Mouse (Mus musculus) monocyte, adult 5-6 weeks (primary cell): Measurements from ENCODE around the gene Grip1. TPM values are rescaled to one million over a fixed set of nuclear protein-coding genes. Genes with fewer than 3 reads are reported as not detected.

Source experiments
- ATAC-seq: fragments of 153-309, 156-312 bp; replicated peaks from 2 replicates; pipeline ENCODE4 v1.8.0; 2017; ENCODE audit warnings: mild to moderate bottlenecking; ENCODE audit not compliant: low TSS enrichment, insufficient number of reproducible peaks, severe bottlenecking, poor library complexity, low FRiP score
- total RNA-seq: library from RNA; stranded (forward); fragments of 200-1000, 200-491, 200-594 nt; gene quantifications from 3 replicates; pipeline ENCODE4 v1.2.3, GENCODE M21; 2017

Gene Grip1
- total RNA-seq, 1 experiment from 2014 or later, result not detected

DNA sequence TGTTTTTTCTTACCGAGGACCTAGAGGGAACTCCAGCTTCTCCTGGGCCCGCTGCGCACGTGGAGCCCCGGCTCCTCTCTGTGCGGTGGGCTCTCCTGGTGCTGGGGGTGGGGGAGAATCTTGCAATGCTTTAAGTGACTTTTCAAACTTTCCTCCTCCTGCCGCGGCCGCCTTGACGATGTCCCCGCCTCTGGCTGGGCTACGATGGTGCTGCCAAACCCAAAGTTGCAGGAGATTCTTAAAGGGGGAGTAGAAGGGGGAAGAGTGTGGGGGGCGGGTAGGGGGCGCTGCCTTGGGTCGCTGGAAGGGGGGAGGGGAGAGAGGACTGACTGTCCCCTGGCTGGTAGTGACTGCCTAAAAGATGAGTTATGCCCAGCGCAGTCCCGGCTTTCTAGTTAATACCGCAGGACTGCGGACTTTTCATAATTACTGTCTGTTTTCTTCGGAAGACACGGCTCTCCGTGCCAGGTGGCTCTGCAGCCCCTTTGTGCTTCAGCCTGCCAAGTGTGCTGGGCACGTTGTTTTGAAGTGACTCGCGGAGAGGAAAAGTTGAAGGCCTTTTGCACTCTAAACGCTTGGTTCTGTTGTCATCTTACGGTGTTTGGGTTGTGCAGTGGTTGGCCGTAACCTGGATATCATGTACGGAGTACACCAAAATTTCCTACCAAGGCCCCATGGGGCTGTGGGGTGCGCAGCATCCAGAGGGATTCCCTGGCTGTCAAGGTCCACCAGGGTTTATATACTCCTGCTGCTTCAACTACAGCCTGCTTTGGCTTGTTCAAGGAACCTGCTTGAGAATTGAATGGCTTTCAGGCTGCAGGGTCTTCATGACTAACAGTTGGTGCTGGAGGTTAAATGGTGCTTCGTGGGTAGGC is 1.3 kb downstream of the Grip1 start:
- ATAC-seq, result no peak

DNA sequence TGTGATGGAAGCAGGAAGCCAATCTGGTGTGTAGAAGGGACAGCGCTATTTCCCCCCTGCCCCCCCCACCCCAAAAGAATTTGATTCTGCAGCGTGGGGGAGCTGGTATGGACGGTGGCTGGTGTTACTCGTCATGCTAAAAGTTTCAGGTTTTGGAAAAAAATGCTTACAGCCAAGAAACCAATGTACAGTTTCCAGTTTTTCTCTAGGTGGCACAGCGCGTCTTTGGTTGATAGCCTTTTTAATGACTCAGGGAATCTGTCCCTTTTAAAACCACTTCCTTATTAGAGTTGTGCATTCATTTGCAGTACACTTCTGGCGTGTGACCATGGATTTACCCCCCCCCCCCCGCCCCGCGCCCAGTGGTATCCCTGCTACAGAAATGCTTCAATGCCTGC is 1.9 kb downstream of the Grip1 start:
- ATAC-seq, result no peak

DNA sequence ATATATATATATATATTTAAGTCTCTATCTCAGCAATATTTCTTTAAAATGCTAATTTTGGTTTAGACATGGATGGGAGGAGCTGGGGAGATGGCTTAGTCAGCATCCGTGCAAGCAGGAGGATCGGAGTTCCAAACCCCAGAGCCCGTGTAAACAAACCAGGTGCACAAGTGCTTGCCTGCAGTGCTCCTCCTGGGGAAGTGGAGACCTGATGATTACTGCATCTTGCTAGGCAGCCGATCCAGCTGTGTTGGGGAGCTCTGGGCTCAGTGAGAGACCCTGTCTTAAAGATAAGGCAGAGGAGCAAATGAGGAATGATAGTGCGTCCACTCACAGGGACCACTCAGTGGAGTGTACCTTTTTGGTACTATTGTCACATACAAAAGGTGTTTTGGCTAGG is 3.5 kb downstream of the Grip1 start:
- ATAC-seq, result no peak

- no peak for ATAC-seq
These were observed 5.4 kb downstream of the Grip1 start for GRCm38 (mm10) chr10:119458991-119459390.

GRCm38 (mm10) chr10:119463345-119463744 is 9.7 kb downstream of the Grip1 start:
- ATAC-seq, result no peak

DNA sequence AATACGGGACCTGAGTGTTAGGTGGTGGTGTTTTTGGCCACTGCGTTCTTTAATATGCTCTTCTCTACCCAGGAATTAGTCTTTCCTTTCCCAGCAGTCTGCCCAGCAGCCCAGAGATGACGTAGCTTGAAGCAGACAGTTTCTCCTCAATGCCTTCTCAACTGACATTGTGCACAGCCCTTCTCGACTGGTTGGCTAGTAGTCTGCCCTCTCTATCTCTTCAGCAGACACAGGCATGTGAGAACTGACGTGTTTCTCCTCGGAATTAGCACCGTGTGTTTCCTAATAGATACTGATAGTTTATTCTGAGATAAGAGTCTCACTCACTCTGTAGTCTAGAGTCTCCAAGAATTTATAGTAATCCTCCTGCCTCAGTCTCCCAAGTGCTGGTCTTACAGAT is 10.2 kb downstream of the Grip1 start:
- no peak for ATAC-seq

DNA sequence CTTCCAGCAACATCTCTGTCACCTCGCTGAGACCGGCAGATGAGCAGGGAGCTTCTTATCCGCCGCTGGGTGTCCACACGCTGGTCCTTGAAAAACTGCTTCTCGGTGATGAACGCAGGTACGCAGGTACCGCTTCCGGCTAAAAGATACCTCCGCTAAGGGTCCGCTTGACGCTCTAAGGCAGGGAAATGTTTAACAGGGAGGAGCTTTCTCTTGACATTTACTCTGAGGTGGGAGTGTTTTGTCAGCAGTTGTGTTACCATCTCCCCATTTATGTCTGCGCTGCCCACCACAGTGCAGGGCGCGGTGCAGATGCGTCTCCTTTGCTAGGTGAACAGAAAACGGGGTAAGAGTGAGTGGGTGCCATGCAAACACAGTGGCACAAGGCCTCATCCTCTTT is 14.3 kb downstream of the Grip1 start:
- no peak for ATAC-seq

GRCm38 (mm10) chr10:119470096-119470495 is 16.5 kb downstream of the Grip1 start:
- ATAC-seq, result no peak

DNA sequence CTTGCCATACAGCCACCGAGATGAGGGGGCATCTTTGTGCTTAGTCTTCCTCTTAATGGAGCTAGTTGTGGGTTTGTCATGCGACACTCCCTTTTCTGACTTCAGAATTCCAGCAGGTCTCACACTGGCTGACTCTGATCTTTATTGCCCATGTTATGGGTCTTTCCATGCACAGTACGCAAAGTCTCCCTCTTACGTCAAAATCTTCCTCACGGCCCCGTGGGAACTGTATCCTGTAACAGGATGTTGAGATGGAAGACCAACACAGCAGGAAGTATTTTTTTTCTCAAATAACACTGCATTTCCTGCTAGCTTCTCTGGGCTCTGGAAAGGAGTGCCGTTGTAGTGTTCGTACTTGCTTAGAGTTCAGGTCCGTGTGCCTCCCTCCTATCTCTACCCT is 21.5 kb downstream of the Grip1 start:
- no peak for ATAC-seq

- no peak for ATAC-seq
These were observed 24.0 kb downstream of the Grip1 start for GRCm38 (mm10) chr10:119477661-119478060.

DNA sequence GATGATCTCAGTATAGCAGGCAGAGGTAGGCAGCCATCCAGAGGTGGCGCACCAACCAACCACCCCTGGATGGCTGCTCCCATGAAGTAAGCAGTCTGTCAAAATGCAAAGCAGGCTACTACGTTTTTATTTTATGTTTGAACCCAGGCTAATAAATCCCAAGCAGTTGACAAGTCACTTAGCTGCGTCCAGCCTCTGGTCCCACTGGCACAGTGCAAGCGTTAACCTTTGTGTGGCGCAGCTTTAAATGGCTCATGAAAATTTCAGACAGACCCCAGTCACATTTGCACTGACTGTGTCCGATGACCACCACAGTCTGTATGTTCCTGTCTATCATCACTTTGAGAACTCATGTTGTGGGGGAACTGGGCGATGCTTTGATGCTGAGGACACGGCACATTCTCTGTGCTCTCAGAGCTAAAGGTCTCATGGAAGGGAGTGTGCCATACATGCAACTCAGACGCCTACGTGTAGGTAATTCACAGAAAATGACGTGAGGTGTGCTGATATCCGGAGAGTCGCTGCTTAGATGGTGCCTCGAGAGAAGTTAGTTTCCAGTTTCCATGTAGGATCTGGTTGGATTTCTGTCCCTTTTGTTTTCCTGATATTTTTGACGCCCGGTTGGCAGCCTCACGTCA is 29.6 kb downstream of the Grip1 start:
- ATAC-seq, result no peak

- ATAC-seq, result no peak
These were observed 30.1 kb downstream of the Grip1 start for GRCm38 (mm10) chr10:119483766-119484165.

DNA sequence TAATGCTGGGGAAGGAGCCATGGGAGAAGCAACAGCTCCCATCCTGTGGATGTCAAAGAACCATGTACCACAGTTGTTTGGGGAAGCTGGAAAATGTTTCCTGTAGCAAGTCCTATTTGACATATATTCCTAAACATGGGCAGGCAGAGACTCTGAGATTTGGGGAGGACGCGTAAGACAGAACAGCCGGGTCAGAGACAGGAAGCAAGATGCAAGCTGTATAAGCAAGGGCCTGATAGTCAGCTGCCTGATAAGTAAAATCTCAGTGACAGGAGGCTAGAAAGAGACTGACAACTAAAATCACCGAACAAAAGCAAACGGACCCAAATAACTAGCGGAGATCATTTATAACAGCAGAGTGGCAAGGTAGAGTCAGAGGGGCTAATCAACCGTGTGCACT is 33.3 kb downstream of the Grip1 start:
- ATAC-seq, result no peak

DNA sequence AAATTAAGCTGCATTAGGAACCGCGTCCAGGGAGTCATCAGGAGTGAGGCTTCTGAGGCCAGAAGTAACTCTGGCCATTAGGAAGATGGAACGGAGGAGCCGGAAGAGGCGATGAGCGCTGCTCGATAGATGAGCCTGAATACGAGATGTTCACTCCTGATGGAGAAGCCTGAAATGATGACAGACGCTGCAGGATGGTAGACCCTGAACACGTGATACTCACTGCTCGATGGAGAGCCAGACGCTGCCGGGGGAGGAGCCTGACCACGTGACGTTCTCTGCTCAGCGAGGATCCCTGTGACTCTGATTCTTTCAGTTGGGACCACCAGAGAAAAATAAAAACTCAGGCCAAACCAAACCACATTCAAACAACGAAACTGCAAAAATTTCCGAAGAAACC is 37.2 kb downstream of the Grip1 start:
- no peak for ATAC-seq

- no peak for ATAC-seq
These were observed 41.7 kb downstream of the Grip1 start for GRCm38 (mm10) chr10:119495317-119495716.

DNA sequence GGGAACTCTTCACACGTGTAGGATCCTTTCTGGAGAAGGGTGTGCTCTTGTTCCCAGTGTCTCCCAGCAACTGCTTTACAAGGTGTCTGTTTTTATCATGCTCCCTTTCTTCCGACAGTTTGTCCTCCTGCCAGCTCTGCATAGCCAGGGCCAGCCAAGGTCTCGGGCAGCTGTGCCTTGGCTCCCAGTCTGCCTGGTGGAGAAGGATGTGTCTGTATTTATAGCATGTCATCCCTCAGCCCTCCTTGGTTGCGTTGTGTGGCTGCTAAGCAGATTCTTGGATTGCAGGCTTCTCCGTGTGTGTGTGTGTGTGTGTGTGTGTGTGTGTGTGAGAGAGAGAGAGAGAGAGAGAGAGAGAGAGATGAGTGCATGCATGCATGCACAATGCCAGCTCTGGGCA is 42.6 kb downstream of the Grip1 start:
- no peak for ATAC-seq

GRCm38 (mm10) chr10:119521686-119522085 is 68.1 kb downstream of the Grip1 start:
- no peak for ATAC-seq

GRCm38 (mm10) chr10:119525730-119526129 is 72.1 kb downstream of the Grip1 start:
- ATAC-seq, result no peak

DNA sequence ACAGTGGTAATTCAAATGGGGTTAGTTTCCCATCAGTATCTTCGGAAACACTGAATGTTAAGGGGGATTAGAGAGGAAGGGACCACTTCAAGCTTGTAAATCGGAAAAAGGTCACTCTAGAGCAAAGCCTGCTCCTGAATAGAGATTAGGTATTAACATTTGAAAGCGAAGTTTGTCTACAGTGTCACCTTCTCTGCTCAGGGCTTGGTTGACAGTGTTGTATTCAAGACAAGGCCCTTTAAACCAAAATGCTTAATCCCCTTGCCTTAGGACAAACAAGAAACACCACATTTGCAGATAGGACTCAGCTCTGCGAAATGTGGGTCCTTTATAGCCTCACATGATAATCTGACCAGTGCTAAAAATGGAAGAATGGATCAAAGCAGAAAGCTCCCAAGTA is 81.2 kb downstream of the Grip1 start:
- no peak for ATAC-seq

- ATAC-seq, result no peak
These were observed 88.0 kb downstream of the Grip1 start for GRCm38 (mm10) chr10:119541655-119542054.
